Comparison of ENCODE assay signal across 19 mouse cellular contexts in genomic region chr7:101114328-101114727, GRCm38 (mm10). TPM values are rescaled to one million over a fixed set of nuclear protein-coding genes. Genes with fewer than 3 reads are reported as not detected.
A peak's percentile ranks its signal among the peaks of the same experiment; 100 is the strongest.
DNase-seq lines count a peak whose midpoint lies in the region; ATAC-seq and TF ChIP-seq lines count a peak whose summit lies in the region.
"Had no signal": no experiment of that assay in that cellular context is flagged by ENCODE, and none has a peak within 500 bp of the region (broad histone marks: within the 10 kb centered on the region; RNA-seq: fewer than 3 reads in every experiment).

No protein-coding gene starts in this region.

- peak overlapping the region; percentile 36; the same call in 1 of the 2 replicates for H3K27ac ChIP-seq in MEL (ENCODE audit: control insufficient read depth, low read depth, low read length)
- H3K27ac ChIP-seq: embryonic facial prominence, embryonic 10.5 days; embryonic facial prominence, embryonic 12.5 days; forebrain, embryonic 13.5 days; forebrain, embryonic 15.5 days had no signal

- ATAC-seq in G1E (ENCODE audit: extremely low read depth, insufficient number of reproducible peaks, low FRiP score, poor library complexity, severe bottlenecking), result 0 out of 2 replicates have a peak, but pooled peaks have one; percentile 22
- 0 out of 2 replicates have a peak, but pooled peaks have one; percentile 23 for ATAC-seq in megakaryocyte progenitor cell, adult 5-6 weeks (replicated peaks; ENCODE audit: poor library complexity)
- ATAC-seq: forebrain, embryonic 13.5 days; forebrain, embryonic 15.5 days; forebrain, postnatal 0 days had no signal

- no peak overlapping the region for H3K4me3 ChIP-seq in G1E (ENCODE audit: low read depth, low read length)
- H3K4me3 ChIP-seq in MEL (ENCODE audit: control insufficient read depth in 1 of 2, insufficient read depth in 1 of 2, low read depth in 2 of 2, low read length in 2 of 2), result no peak overlapping the region
- H3K4me3 ChIP-seq: embryonic facial prominence, embryonic 10.5 days; embryonic facial prominence, embryonic 12.5 days; forebrain, embryonic 13.5 days; forebrain, embryonic 15.5 days had no signal

- peak; percentile 82 to 88 for TF ChIP-seq EP300 in MEL (IDR thresholded peaks at IDR 0.05; ENCODE audit: low read depth in 1 of 2, low read length in 2 of 2)

- H3K4me1 ChIP-seq in G1E (ENCODE audit: insufficient read depth, low read depth, low read length) (peaks cover 21% of the 10 kb centered on the region), MEL (ENCODE audit: control insufficient read depth in 1 of 2, insufficient read depth in 2 of 2, low read length in 2 of 2) (peaks cover 9 to 10% of the 10 kb centered on the region in 2 experiments)

- no peak overlapping the region for H3K9ac ChIP-seq in MEL (ENCODE audit: control insufficient read depth, low read depth, low read length, poor library complexity, severe bottlenecking)
- H3K9ac ChIP-seq: embryonic facial prominence, embryonic 12.5 days; forebrain, embryonic 13.5 days; forebrain, embryonic 15.5 days; forebrain, postnatal 0 days had no signal

- H3K9me3 ChIP-seq in G1E (replicated peaks) (no peaks in the 10 kb centered on the region), MEL (replicated peaks; ENCODE audit: insufficient read depth, low read length) (no peaks in the 10 kb centered on the region; the same call in 1 of the 2 replicates)
- H3K9me3 ChIP-seq: embryonic facial prominence, embryonic 10.5 days; embryonic facial prominence, embryonic 12.5 days; forebrain, embryonic 13.5 days; forebrain, embryonic 15.5 days had no signal

- H3K79me2 ChIP-seq in MEL (ENCODE audit: control insufficient read depth, insufficient read depth, low read length, poor library complexity), result peaks cover under 1% of the 10 kb centered on the region

- no peak for TF ChIP-seq POLR2A in MEL (IDR thresholded peaks at IDR 0.05; ENCODE audit: control insufficient read depth in 1 of 2, insufficient read depth in 1 of 2, low read depth in 1 of 2, low read length in 2 of 2, poor library complexity in 1 of 2)

- no peak for DNase-seq in G1E (ENCODE audit: low spot score)
- DNase-seq in MEL (ENCODE audit: low read depth, low spot score), result peak; percentile 28
- DNase-seq in thymus, postnatal 10 days (ENCODE audit: low spot score in 2 of 2), result no peak
- DNase-seq in yolk sac, embryonic 10.5 days (ENCODE audit: low spot score), result no peak
- DNase-seq: adrenal gland, adult 2 months; adrenal gland, postnatal 10 days; adrenal gland, postnatal 25 days; cerebellum, adult 11 months; cerebellum, adult 18-20 months; cerebellum, adult 8-10 months; cerebellum, adult 9-11 months; cerebellum, postnatal 14 days; cerebellum, postnatal 36 days; forebrain, postnatal 0 days had no signal

- no peaks in the 10 kb centered on the region for H3K27me3 ChIP-seq in G1E (ENCODE audit: insufficient read depth, low read length)
- H3K27me3 ChIP-seq in MEL (ENCODE audit: control insufficient read depth in 1 of 2, insufficient read depth in 2 of 2, low read length in 2 of 2), result no peaks in the 10 kb centered on the region
- H3K27me3 ChIP-seq: embryonic facial prominence, embryonic 12.5 days; forebrain, embryonic 13.5 days; forebrain, embryonic 15.5 days had no signal

- TF ChIP-seq CTCF in G1E (IDR thresholded peaks at IDR 0.05; ENCODE audit: low read depth, low read length) (no peak), MEL (IDR thresholded peaks at IDR 0.05 in 2 of 3, conservative IDR thresholded peaks at IDR 0.05 in 1 of 3; ENCODE audit: control insufficient read depth in 1 of 3, insufficient read depth in 1 of 3, low read depth in 2 of 3, low read length in 3 of 3, poor library complexity in 1 of 3, severe bottlenecking in 1 of 3) (no peak)

- no peak for TF ChIP-seq RAD21 in MEL (IDR thresholded peaks at IDR 0.05; ENCODE audit: low read depth, low read length)

- H3K36me3 ChIP-seq in G1E (replicated peaks) (peaks cover 23% of the 10 kb centered on the region), MEL (ENCODE audit: control insufficient read depth in 1 of 2, insufficient read depth in 2 of 2, low read length in 2 of 2) (peaks cover 9 to 26% of the 10 kb centered on the region in 2 experiments)

TF ChIP-seq in MEL, 35 proteins besides CTCF, POLR2A, EP300 and RAD21:
- TF ChIP-seq ZKSCAN1 (IDR thresholded peaks at IDR 0.05; ENCODE audit: low read depth, low read length) (peak; percentile 41; the same call in 1 of the 2 replicates), MEF2A (IDR thresholded peaks at IDR 0.05; ENCODE audit: extremely low read depth, insufficient replicate concordance, low read depth, low read length, poor library complexity, severe bottlenecking) (no peak), MAFK (IDR thresholded peaks at IDR 0.05; ENCODE audit: borderline replicate concordance, low read depth, low read length) (peak; percentile 35; the same call in 1 of the 2 replicates), ELF1 (IDR thresholded peaks at IDR 0.05; ENCODE audit: low read depth, low read length) (no peak), RCOR1 (IDR thresholded peaks at IDR 0.05; ENCODE audit: low read depth, low read length) (peak; percentile 92), TAL1 (IDR thresholded peaks at IDR 0.05; ENCODE audit: low read length) (peak; percentile 56), TCF12 (IDR thresholded peaks at IDR 0.05; ENCODE audit: low read depth, low read length) (peak; percentile 81; the same call in 1 of the 2 replicates), MYC (IDR thresholded peaks at IDR 0.05; ENCODE audit: low read depth, low read length) (peak; percentile 18; the same call in 1 of the 2 replicates), TBP (IDR thresholded peaks at IDR 0.05; ENCODE audit: low read depth, low read length) (no peak), GATA1 (IDR thresholded peaks at IDR 0.05; ENCODE audit: low read depth, low read length) (peak; percentile 90), SIN3A (IDR thresholded peaks at IDR 0.05; ENCODE audit: low read length) (peak; percentile 31; the same call in 1 of the 2 replicates), ETS1 (IDR thresholded peaks at IDR 0.05; ENCODE audit: low read depth, low read length) (peak; percentile 53), CHD1 (IDR thresholded peaks at IDR 0.05; ENCODE audit: low read depth, low read length) (no peak), ZC3H11A (IDR thresholded peaks at IDR 0.05; ENCODE audit: low read depth, low read length) (no peak), NELFE (IDR thresholded peaks at IDR 0.05; ENCODE audit: low read depth, low read length) (no peak)

RNA-seq across cellular contexts. Expression of gene Fchsd2, which starts 21.7 kb away (rescaled TPM):
- total RNA-seq in G1E (2014; fragmentation: Nextera tagmentation) (31.3 and 34.6 TPM in 2 replicates), G1E (2017) (14.7 and 14.9 TPM in 2 replicates), MEL (2012; rRNA removed) (3.8 and 3.9 TPM in 2 replicates)
- polyA plus RNA-seq in G1E (2012) (5.8 and 9.7 TPM in 2 replicates), MEL (2012; ENCODE audit: insufficient read depth in 1 of 2, insufficient read length in 2 of 2, low read depth in 1 of 2, low replicate concordance in 2 of 2, missing spikeins in 1 of 2) (1 to 10 TPM in 1 of 2 experiments, not detected in 1; 6.3 TPM)
- total RNA-seq in megakaryocyte progenitor cell, adult 5-6 weeks (2015), result 48.3 and 62.8 TPM in 2 replicates
- total RNA-seq in megakaryocyte progenitor cell, adult 5-6 weeks (2017), result 27.1 and 50.4 TPM in 2 replicates
